Mouse (Mus musculus) limb, embryonic 15.5 days (tissue): Measurements from ENCODE around the gene Phyhd1. TPM values are rescaled to one million over a fixed set of nuclear protein-coding genes. Genes with fewer than 3 reads are reported as not detected.

ENCODE experiments used
- ATAC-seq: fragments of 200-750 bp; cut with Nextera tagmentation; 2 replicates; pipeline ENCODE4 v1.8.0; 2017; ENCODE audit warnings: low read depth, moderate TSS enrichment; ENCODE audit not compliant: insufficient number of reproducible peaks, low FRiP score, low TSS enrichment
- H3K27ac ChIP-seq: fragments of 300-500 bp; sonication (generic); 2 replicates; pipeline ENCODE4 v1.5.1; 2015; ENCODE audit warnings: moderate library complexity, mild to moderate bottlenecking, inconsistent platforms
- H3K27me3 ChIP-seq: fragments of 300-500 bp; sonication (generic); 2 replicates; pipeline ENCODE4 v1.6.1; 2015; ENCODE audit warnings: inconsistent platforms
- H3K36me3 ChIP-seq: fragments of 300-500 bp; sonication (generic); 2 replicates; pipeline ENCODE4 v1.6.1; 2015; ENCODE audit warnings: inconsistent platforms
- H3K4me1 ChIP-seq: fragments of 300-500 bp; sonication (generic); 2 replicates; pipeline ENCODE4 v1.6.1; 2015; ENCODE audit warnings: inconsistent platforms
- H3K4me2 ChIP-seq: fragments of 300-500 bp; sonication (generic); 2 replicates; pipeline ENCODE4 v1.6.1; 2015; ENCODE audit warnings: mild to moderate bottlenecking, inconsistent platforms
- H3K4me3 ChIP-seq: fragments of 300-500 bp; sonication (generic); 2 replicates; pipeline ENCODE4 v1.5.1; 2015; ENCODE audit warnings: mild to moderate bottlenecking, inconsistent platforms
- H3K9ac ChIP-seq: fragments of 300-500 bp; sonication (generic); 2 replicates; pipeline ENCODE4 v1.6.1; 2015; ENCODE audit warnings: inconsistent platforms
- H3K9me3 ChIP-seq: fragments of 300-500 bp; sonication (generic); 2 replicates; pipeline ENCODE4 v1.6.1; 2016; ENCODE audit warnings: inconsistent platforms
- WGBS: fragments of 180-500 bp; shearing (Covaris S2); methylation state at CpG from one replicate; pipeline ENCODE4 v1.1.7; 2015; 5-methylcytosine and 5-hydroxymethylcytosine counted together
- polyA plus RNA-seq: library from polyadenylated mRNA; unstranded; fragments of >200 nt; fragmentation: Nextera tagmentation; extraction: Ambion mirVana; gene quantifications from 2 replicates; pipeline ENCODE4 v1.2.1, GENCODE M21; 2015

The Phyhd1 gene
- polyA plus RNA-seq, 1 experiment from 2014 or later: 5.9 TPM

DNA sequence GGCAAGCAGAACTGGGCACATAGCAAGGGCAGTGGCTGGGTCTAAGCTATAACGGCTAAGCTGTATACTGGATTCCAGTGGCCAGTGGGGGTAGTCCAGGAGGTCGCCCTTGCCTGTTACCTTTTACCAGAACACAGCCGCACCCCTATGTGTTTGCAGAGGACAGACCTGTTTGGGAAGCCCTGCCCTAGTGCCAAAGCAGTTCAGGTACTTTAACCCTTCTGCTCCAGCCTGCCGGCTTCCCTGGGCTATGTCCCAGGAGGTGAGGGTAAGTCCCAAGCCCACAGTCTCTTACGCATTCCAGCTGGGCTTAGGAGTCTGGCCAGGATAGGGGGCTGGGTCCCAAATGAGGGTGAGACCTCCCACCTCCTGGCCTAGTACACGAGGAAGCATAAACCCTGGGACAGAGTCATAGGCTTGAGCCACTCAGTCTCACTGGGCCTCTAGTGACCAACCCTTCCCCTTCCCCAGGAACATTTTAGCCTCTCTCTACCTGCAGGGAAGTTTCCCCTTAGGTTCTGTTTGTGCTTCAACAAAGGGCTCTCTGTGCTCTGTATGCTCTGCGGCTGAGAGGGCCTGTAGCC lies 21.3 kb upstream of the Phyhd1 start:
- Histone ChIP-seq H3K4me3 (no peak overlapping the region), H3K27ac (peak overlapping the region; percentile 70), H3K4me2 (no peak overlapping the region), H3K27me3 (no peaks in the 10 kb centered on the region), H3K9me3 (no peaks in the 10 kb centered on the region), H3K36me3 (peaks cover 76% of the 10 kb centered on the region), H3K9ac (no peak overlapping the region), H3K4me1 (peaks cover 39% of the 10 kb centered on the region)
- ATAC-seq: peak; percentile 64; the same call in 1 of the 2 replicates
- WGBS: 45% methylated on average over 7 of the region's 7 CpGs

GRCm38 (mm10) chr2:30247036-30247435 lies 19.0 kb upstream of the Phyhd1 start:
- peaks cover 62% of the 10 kb centered on the region for H3K36me3 ChIP-seq

GRCm38 (mm10) chr2:30247681-30248080 lies 18.3 kb upstream of the Phyhd1 start:
- no peak for ATAC-seq
- Histone ChIP-seq H3K4me2 (no peak overlapping the region), H3K27me3 (no peaks in the 10 kb centered on the region), H3K36me3 (peaks cover 57% of the 10 kb centered on the region), H3K27ac (no peak overlapping the region), H3K9me3 (no peaks in the 10 kb centered on the region), H3K9ac (no peak overlapping the region), H3K4me3 (no peak overlapping the region), H3K4me1 (peaks cover 41% of the 10 kb centered on the region)
- WGBS: 78% methylated on average over 4 of the region's 4 CpGs

More at GRCm38 (mm10) chr2:30247036-30247435, 19.0 kb upstream of the Phyhd1 start:
- 92% methylated on average over 5 of the region's 5 CpGs for WGBS
- Histone ChIP-seq H3K4me3 (no peak overlapping the region), H3K9me3 (no peaks in the 10 kb centered on the region), H3K27ac (no peak overlapping the region), H3K4me1 (peaks cover 41% of the 10 kb centered on the region), H3K9ac (no peak overlapping the region), H3K4me2 (no peak overlapping the region), H3K27me3 (no peaks in the 10 kb centered on the region)
- ATAC-seq: no peak

- peaks cover 43% of the 10 kb centered on the region for H3K36me3 ChIP-seq
Observed at GRCm38 (mm10) chr2:30249182-30249581, 16.8 kb upstream of the Phyhd1 start.

DNA sequence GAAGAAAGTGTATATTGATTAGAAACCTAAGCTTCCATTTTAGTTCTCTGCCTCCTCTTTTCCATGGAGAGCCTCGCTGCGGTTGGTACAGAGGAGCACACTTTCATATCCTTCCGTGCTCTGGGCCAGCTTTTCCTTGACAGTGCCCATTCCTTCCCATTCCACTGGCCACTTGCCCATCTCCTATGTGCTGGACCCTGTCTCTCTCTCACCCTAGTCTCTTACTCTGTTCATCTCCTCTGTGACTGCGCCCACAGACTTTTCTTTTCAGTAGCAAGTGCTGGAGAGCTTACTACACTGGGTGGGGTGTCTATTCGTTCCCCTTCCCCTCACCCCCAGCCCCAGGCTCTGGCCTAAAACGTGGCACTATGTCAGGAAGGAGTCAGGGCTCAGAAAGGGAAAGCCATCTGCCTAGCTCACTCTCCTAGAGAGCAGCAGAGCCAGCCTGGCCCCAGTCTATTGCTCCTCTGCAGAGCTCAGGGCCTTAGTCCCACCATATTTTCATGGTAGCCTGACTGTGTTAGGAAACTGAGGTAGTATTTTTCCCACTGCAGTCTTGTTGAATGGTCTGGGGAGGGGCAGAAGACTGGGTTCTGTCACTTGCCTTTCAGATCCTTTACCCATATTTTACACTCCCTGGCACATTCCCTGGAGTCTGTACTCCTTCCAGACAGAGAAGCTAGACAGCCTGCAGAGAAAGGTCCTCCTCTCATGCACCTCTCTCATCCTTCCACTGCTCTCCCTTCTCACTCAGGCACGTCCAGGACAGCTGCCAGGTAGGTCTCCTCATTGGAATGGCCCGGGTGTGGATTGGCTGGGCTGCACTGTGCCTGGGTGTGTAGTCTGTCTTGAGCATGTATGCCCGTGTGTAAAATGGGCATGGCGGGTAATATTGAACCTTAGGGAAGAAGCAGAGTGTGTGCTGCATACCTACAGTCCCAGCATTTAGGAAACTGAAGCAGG lies 15.6 kb upstream of the Phyhd1 start:
- Histone ChIP-seq H3K36me3 (peaks cover 42% of the 10 kb centered on the region), H3K27me3 (no peaks in the 10 kb centered on the region), H3K9ac (no peak overlapping the region), H3K4me3 (no peak overlapping the region), H3K4me1 (peaks cover 21% of the 10 kb centered on the region), H3K27ac (0 out of 2 replicates have a peak overlapping the region, but pooled peaks have one; percentile 24), H3K4me2 (no peak overlapping the region), H3K9me3 (no peaks in the 10 kb centered on the region)
- no peak for ATAC-seq
- 86% methylated on average over 10 of the region's 10 CpGs for WGBS

More at GRCm38 (mm10) chr2:30249182-30249581, 16.8 kb upstream of the Phyhd1 start:
- no peak overlapping the region for H3K27ac ChIP-seq
- no peaks in the 10 kb centered on the region for H3K9me3 ChIP-seq
- no peak overlapping the region for H3K4me3 ChIP-seq
- peaks cover 31% of the 10 kb centered on the region for H3K4me1 ChIP-seq
- WGBS: 99% methylated on average over 3 of the region's 3 CpGs
- no peak overlapping the region for H3K9ac ChIP-seq
- H3K4me2 ChIP-seq: no peak overlapping the region
- no peaks in the 10 kb centered on the region for H3K27me3 ChIP-seq
- ATAC-seq: no peak

DNA sequence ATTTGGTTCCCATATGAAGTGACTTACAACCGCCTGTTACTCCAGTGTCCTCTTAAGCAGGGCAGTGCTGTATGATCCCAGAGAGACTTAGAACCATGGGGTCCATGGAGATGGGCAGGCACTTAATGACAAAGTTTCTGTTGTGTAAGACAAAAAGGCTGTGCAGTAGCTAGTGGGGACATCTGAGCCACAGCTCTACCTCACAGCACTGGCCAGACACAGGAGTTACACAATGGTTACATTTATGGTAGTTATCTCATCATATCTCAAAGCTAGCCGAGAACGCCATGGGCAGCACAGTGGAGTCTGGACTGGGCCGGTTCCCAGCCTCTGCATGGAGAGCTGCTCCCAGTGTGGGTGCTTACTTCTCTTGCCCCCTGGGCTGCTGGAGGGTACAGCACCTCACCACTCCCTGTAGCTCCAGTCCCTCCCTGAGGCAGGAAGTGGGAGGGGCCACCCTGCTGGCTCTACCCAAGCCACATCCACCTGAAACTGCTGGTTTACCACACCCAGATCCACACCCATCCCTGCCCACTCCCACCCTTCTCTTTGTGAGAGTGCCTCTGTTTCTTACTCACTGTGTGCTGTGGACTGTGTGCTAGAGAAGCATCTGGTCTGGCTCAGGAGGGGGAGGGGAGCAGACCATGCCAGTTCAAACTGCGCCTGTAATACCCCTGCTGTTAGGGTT lies 14.4 kb upstream of the Phyhd1 start:
- Histone ChIP-seq H3K4me3 (no peak overlapping the region), H3K27ac (peak overlapping the region; percentile 38), H3K27me3 (no peaks in the 10 kb centered on the region), H3K36me3 (peaks cover 45% of the 10 kb centered on the region), H3K4me2 (no peak overlapping the region), H3K4me1 (peaks cover 16% of the 10 kb centered on the region), H3K9me3 (no peaks in the 10 kb centered on the region), H3K9ac (no peak overlapping the region)
- WGBS: 70% methylated on average over 5 of the region's 5 CpGs
- ATAC-seq: 0 out of 2 replicates have a peak, but pooled peaks have one; percentile 30

DNA sequence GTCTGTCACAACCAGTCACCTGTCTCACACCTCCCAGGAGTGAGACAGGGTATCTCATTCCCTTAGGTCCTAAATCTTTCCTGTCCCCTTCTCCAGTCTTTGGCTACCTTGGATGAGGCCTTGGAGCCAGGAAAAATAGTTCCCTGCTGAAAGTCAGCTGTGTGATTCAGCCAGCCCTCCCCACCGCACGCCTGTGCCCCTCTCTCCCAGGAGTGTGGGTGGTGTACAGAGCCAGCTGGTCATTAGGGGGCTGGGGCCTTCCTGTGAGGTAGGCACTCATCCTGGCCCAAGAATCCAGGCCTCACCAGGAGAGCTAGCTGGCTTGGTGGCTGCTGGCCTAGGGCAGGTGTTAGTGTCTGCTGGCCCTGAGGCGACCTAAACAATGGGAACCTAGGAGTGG lies 13.5 kb upstream of the Phyhd1 start:
- Histone ChIP-seq H3K27me3 (no peaks in the 10 kb centered on the region), H3K27ac (no peak overlapping the region), H3K36me3 (peaks cover 53% of the 10 kb centered on the region), H3K4me2 (no peak overlapping the region), H3K4me1 (peaks cover 16% of the 10 kb centered on the region), H3K4me3 (no peak overlapping the region), H3K9ac (no peak overlapping the region), H3K9me3 (no peaks in the 10 kb centered on the region)
- ATAC-seq: no peak
- WGBS: 70% methylated on average over 3 of the region's 3 CpGs

GRCm38 (mm10) chr2:30253809-30254208 lies 12.2 kb upstream of the Phyhd1 start:
- no peaks in the 10 kb centered on the region for H3K9me3 ChIP-seq
- 76% methylated on average over 5 of the region's 5 CpGs for WGBS

DNA sequence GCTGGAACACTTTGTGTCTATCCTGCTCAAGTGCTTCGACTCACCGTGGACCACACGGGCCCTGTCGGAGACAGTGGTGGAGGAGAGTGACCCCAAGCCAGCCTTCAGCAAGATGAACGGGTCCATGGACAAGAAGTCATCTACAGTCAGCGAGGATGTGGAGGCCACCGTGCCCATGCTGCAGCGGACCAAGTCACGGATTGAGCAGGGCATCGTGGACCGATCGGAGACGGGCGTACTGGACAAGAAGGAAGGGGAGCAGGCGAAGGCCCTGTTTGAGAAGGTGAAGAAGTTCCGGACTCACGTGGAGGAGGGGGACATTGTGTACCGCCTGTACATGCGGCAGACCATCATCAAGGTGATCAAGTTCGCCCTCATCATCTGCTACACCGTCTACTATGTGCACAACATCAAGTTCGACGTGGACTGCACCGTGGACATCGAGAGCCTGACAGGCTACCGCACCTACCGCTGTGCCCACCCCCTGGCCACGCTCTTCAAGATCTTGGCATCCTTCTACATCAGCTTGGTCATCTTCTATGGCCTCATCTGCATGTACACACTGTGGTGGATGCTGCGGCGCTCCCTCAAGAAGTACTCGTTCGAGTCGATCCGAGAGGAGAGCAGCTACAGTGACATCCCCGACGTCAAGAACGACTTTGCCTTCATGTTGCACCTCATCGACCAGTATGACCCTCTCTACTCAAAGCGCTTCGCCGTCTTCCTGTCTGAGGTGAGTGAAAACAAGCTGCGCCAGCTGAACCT lies 10.2 kb upstream of the Phyhd1 start:
- H3K9me3 ChIP-seq: no peaks in the 10 kb centered on the region
- no peaks in the 10 kb centered on the region for H3K27me3 ChIP-seq
- no peak overlapping the region for H3K27ac ChIP-seq
- no peak overlapping the region for H3K9ac ChIP-seq
- peaks cover 26% of the 10 kb centered on the region for H3K4me1 ChIP-seq
- no peak for ATAC-seq
- peaks cover 59% of the 10 kb centered on the region for H3K36me3 ChIP-seq
- no peak overlapping the region for H3K4me3 ChIP-seq
- H3K4me2 ChIP-seq: no peak overlapping the region
- WGBS: 97% methylated on average over 42 of the region's 42 CpGs

More at GRCm38 (mm10) chr2:30253809-30254208, 12.2 kb upstream of the Phyhd1 start:
- Histone ChIP-seq H3K27ac (no peak overlapping the region), H3K36me3 (peaks cover 56% of the 10 kb centered on the region), H3K9ac (no peak overlapping the region), H3K4me2 (no peak overlapping the region), H3K4me1 (peaks cover 22% of the 10 kb centered on the region), H3K4me3 (no peak overlapping the region), H3K27me3 (no peaks in the 10 kb centered on the region)
- no peak for ATAC-seq

- WGBS: 95% methylated on average over 30 of the region's 30 CpGs
- H3K27me3 ChIP-seq: no peaks in the 10 kb centered on the region
- no peak overlapping the region for H3K4me2 ChIP-seq
- H3K4me1 ChIP-seq: peaks cover 20% of the 10 kb centered on the region
- H3K27ac ChIP-seq: no peak overlapping the region
- H3K4me3 ChIP-seq: no peak overlapping the region
- no peak for ATAC-seq
- H3K9me3 ChIP-seq: no peaks in the 10 kb centered on the region
- H3K36me3 ChIP-seq: peaks cover 66% of the 10 kb centered on the region
- H3K9ac ChIP-seq: no peak overlapping the region
Observed at GRCm38 (mm10) chr2:30256616-30257350, 9.2 kb upstream of the Phyhd1 start.
